Mouse (Mus musculus): ENCODE results near the gene Smyd3.

- no peak for TF ChIP-seq POLR2A (IDR thresholded peaks at IDR 0.05; ENCODE audit: extremely low read depth, insufficient read depth, low read length)
- TF ChIP-seq CTCF (IDR thresholded peaks at IDR 0.05; ENCODE audit: low read depth, low read length): no peak
Observed at GRCm38 (mm10) chr1:179446845-179447212, 71.0 kb downstream of the Smyd3 start.

Measured in liver, adult 2 months (tissue).